ENCODE assay signal across 31 mouse cellular contexts in the genomic region with DNA sequence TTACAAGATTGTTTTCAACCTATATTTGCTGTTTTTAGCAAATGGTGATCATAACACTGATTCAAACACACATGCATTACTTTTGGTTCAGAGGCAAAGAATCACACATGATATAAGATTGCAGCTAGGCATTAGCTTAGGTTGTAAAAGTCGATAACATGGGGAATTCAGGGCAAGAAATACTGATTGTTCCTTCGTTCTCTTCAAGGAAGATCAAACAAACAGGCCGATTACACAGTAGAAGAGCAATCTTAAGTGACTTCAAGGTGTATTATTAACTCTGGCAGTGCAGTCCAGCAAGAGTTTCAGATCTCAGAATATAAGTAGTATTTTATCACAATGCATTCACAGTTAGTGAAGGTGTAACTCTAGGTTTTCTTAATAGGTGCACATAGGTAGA. TPM values are rescaled to one million over a fixed set of nuclear protein-coding genes. Genes with fewer than 3 reads are reported as not detected.
DNase-seq lines count a peak whose midpoint lies in the region; ATAC-seq and TF ChIP-seq lines count a peak whose summit lies in the region.
"Had no signal": no experiment of that assay in that cellular context is flagged by ENCODE, and none has a peak within 500 bp of the region (broad histone marks: within the 10 kb centered on the region; RNA-seq: fewer than 3 reads in every experiment).

No protein-coding gene starts in this region.

- H3K36me3 ChIP-seq in hindbrain, embryonic 14.5 days (replicated peaks; ENCODE audit: control insufficient read depth, insufficient read depth) = no peaks in the 10 kb centered on the region
- no peaks in the 10 kb centered on the region for H3K36me3 ChIP-seq in hindbrain, postnatal 0 days (ENCODE audit: insufficient read depth, low read length)
- no peaks in the 10 kb centered on the region for H3K36me3 ChIP-seq in midbrain, embryonic 15.5 days (replicated peaks)
- no peaks in the 10 kb centered on the region for H3K36me3 ChIP-seq in midbrain, embryonic 13.5 days
- no peaks in the 10 kb centered on the region for H3K36me3 ChIP-seq in intestine, postnatal 0 days (ENCODE audit: control insufficient read depth, insufficient read depth)
- H3K36me3 ChIP-seq in kidney, adult 2 months (ENCODE audit: control insufficient read depth, insufficient read depth, low read length) = no peaks in the 10 kb centered on the region
- H3K36me3 ChIP-seq: embryonic facial prominence, embryonic 10.5 days; embryonic facial prominence, embryonic 13.5 days; heart, embryonic 10.5 days; heart, embryonic 13.5 days; hindbrain, embryonic 15.5 days had no signal

- no peak for TF ChIP-seq CTCF in hindbrain, postnatal 0 days (IDR thresholded peaks at IDR 0.05; ENCODE audit: low read depth)
- TF ChIP-seq CTCF in intestine, postnatal 0 days (IDR thresholded peaks at IDR 0.05; ENCODE audit: low read depth) = no peak
- no peak for TF ChIP-seq CTCF in kidney, adult 2 months (conservative IDR thresholded peaks at IDR 0.05; ENCODE audit: insufficient read depth, insufficient read length, low read depth, low read length)

- no peaks in the 10 kb centered on the region for H3K27me3 ChIP-seq in hindbrain, embryonic 14.5 days (ENCODE audit: control insufficient read depth, insufficient read depth, low read length)
- no peaks in the 10 kb centered on the region for H3K27me3 ChIP-seq in hindbrain, postnatal 0 days (ENCODE audit: insufficient read depth, low read length)
- no peaks in the 10 kb centered on the region for H3K27me3 ChIP-seq in midbrain, embryonic 15.5 days (replicated peaks)
- no peaks in the 10 kb centered on the region for H3K27me3 ChIP-seq in midbrain, embryonic 13.5 days
- H3K27me3 ChIP-seq in intestine, postnatal 0 days (replicated peaks; ENCODE audit: control insufficient read depth, insufficient read depth, low read length) = no peaks in the 10 kb centered on the region
- no peaks in the 10 kb centered on the region for H3K27me3 ChIP-seq in kidney, adult 2 months (replicated peaks; ENCODE audit: control insufficient read depth, insufficient read depth, low read length)
- H3K27me3 ChIP-seq: embryonic facial prominence, embryonic 13.5 days; forebrain, embryonic 13.5 days; heart, embryonic 13.5 days; hindbrain, embryonic 15.5 days had no signal

- no peak for ATAC-seq in hindbrain, embryonic 14.5 days (ENCODE audit: low FRiP score)
- no peak for ATAC-seq in hindbrain, postnatal 0 days
- no peak for ATAC-seq in midbrain, embryonic 15.5 days (replicated peaks)
- ATAC-seq in midbrain, embryonic 13.5 days = no peak
- 0 out of 2 replicates have a peak, but pooled peaks have one; percentile 25 for ATAC-seq in intestine, postnatal 0 days
- ATAC-seq: CD4-positive, CD25-positive, alpha-beta regulatory T cell, adult 4 months; forebrain, embryonic 13.5 days; forebrain, embryonic 16.5 days; inflammation-experienced regulatory T-cells, adult 6 months had no signal

- 68% methylated on average over 3 of the region's 3 CpGs for WGBS in hindbrain, embryonic 14.5 days
- WGBS in hindbrain, postnatal 0 days = 78% methylated on average over 3 of the region's 3 CpGs
- 71% methylated on average over 3 of the region's 3 CpGs for WGBS in midbrain, embryonic 15.5 days
- 73% methylated on average over 3 of the region's 3 CpGs for WGBS in midbrain, embryonic 13.5 days
- 38% methylated on average over 3 of the region's 3 CpGs for WGBS in intestine, postnatal 0 days
- 56% methylated on average over 3 of the region's 3 CpGs for WGBS in kidney, adult 2 months

- no peak for DNase-seq in hindbrain, embryonic 14.5 days (ENCODE audit: low spot score)
- DNase-seq in hindbrain, postnatal 0 days (ENCODE audit: low spot score) = no peak
- no peak for DNase-seq in kidney, adult 2 months
- DNase-seq: adrenal gland, adult 2 months; adrenal gland, postnatal 14 days; cerebellum, adult 11 months; cerebellum, adult 2 months; cerebellum, adult 9-11 months; cerebellum, postnatal 36 days; embryo, embryonic 11 days; gastrocnemius, postnatal 10 days; gastrocnemius, postnatal 36 days; heart, adult 2 months; heart, postnatal 14 days; heart, postnatal 4 days had no signal

- no peak for TF ChIP-seq POLR2A in kidney, adult 2 months (IDR thresholded peaks at IDR 0.05; ENCODE audit: low read depth, low read length)

- H3K4me3 ChIP-seq in hindbrain, embryonic 14.5 days (replicated peaks; ENCODE audit: low read length) = no peak overlapping the region
- no peak overlapping the region for H3K4me3 ChIP-seq in hindbrain, postnatal 0 days (ENCODE audit: low read length)
- no peak overlapping the region for H3K4me3 ChIP-seq in midbrain, embryonic 15.5 days
- H3K4me3 ChIP-seq in midbrain, embryonic 13.5 days (replicated peaks) = no peak overlapping the region
- H3K4me3 ChIP-seq in intestine, postnatal 0 days (ENCODE audit: low read depth, low read length) = no peak overlapping the region
- H3K4me3 ChIP-seq in kidney, adult 2 months (ENCODE audit: insufficient read depth, low read depth, low read length) = no peak overlapping the region
- H3K4me3 ChIP-seq: embryonic facial prominence, embryonic 10.5 days; embryonic facial prominence, embryonic 13.5 days; erythroblast, embryonic 14.5 days; forebrain, embryonic 13.5 days; heart, adult 2 months; heart, embryonic 10.5 days; heart, embryonic 13.5 days; hindbrain, embryonic 15.5 days had no signal

- peak overlapping the region; percentile 39; the same call in 1 of the 2 replicates for H3K9ac ChIP-seq in hindbrain, embryonic 14.5 days
- no peak overlapping the region for H3K9ac ChIP-seq in hindbrain, postnatal 0 days (replicated peaks; ENCODE audit: low read length)
- no peak overlapping the region for H3K9ac ChIP-seq in midbrain, embryonic 15.5 days
- no peak overlapping the region for H3K9ac ChIP-seq in midbrain, embryonic 13.5 days (replicated peaks)
- no peak overlapping the region for H3K9ac ChIP-seq in intestine, postnatal 0 days (ENCODE audit: low read depth, low read length)
- H3K9ac ChIP-seq: embryonic facial prominence, embryonic 13.5 days; forebrain, embryonic 13.5 days; heart, embryonic 13.5 days; hindbrain, embryonic 15.5 days had no signal

- H3K4me2 ChIP-seq in hindbrain, embryonic 14.5 days (replicated peaks) = no peak overlapping the region
- no peak overlapping the region for H3K4me2 ChIP-seq in hindbrain, postnatal 0 days (ENCODE audit: low read depth, low read length)
- H3K4me2 ChIP-seq in midbrain, embryonic 15.5 days = no peak overlapping the region
- H3K4me2 ChIP-seq in midbrain, embryonic 13.5 days (replicated peaks) = no peak overlapping the region
- no peak overlapping the region for H3K4me2 ChIP-seq in intestine, postnatal 0 days (replicated peaks; ENCODE audit: low read depth)
- H3K4me2 ChIP-seq: embryonic facial prominence, embryonic 13.5 days; forebrain, embryonic 13.5 days; heart, embryonic 13.5 days; hindbrain, embryonic 15.5 days had no signal

- H3K4me1 ChIP-seq in hindbrain, embryonic 14.5 days (replicated peaks; ENCODE audit: control insufficient read depth, insufficient read depth, low read length) = peaks cover 13% of the 10 kb centered on the region
- H3K4me1 ChIP-seq in hindbrain, postnatal 0 days (ENCODE audit: insufficient read depth, low read length) = no peaks in the 10 kb centered on the region; the same call in 1 of the 2 replicates
- H3K4me1 ChIP-seq in midbrain, embryonic 15.5 days = peaks cover 11% of the 10 kb centered on the region
- peaks cover 11% of the 10 kb centered on the region for H3K4me1 ChIP-seq in midbrain, embryonic 13.5 days (replicated peaks)
- H3K4me1 ChIP-seq in intestine, postnatal 0 days (replicated peaks; ENCODE audit: control insufficient read depth, insufficient read depth, low read length) = no peaks in the 10 kb centered on the region
- no peaks in the 10 kb centered on the region for H3K4me1 ChIP-seq in kidney, adult 2 months (ENCODE audit: control insufficient read depth, insufficient read depth, low read length)
- H3K4me1 ChIP-seq: heart, embryonic 13.5 days had no signal

- no peak overlapping the region; the same call in 1 of the 2 replicates for H3K27ac ChIP-seq in hindbrain, embryonic 14.5 days
- H3K27ac ChIP-seq in hindbrain, postnatal 0 days = no peak overlapping the region
- peak overlapping the region; percentile 15; the same call in 1 of the 2 replicates for H3K27ac ChIP-seq in midbrain, embryonic 15.5 days
- no peak overlapping the region for H3K27ac ChIP-seq in midbrain, embryonic 13.5 days
- no peak overlapping the region for H3K27ac ChIP-seq in intestine, postnatal 0 days (ENCODE audit: low read depth, low read length)
- no peak overlapping the region for H3K27ac ChIP-seq in kidney, adult 2 months (ENCODE audit: insufficient read depth, low read depth, low read length)
- H3K27ac ChIP-seq: embryonic facial prominence, embryonic 10.5 days; embryonic facial prominence, embryonic 13.5 days; forebrain, embryonic 13.5 days; heart, adult 2 months; heart, embryonic 10.5 days; heart, embryonic 13.5 days; hindbrain, embryonic 15.5 days had no signal

- no peaks in the 10 kb centered on the region for H3K9me3 ChIP-seq in hindbrain, embryonic 14.5 days (ENCODE audit: control insufficient read depth, low read length)
- H3K9me3 ChIP-seq in hindbrain, postnatal 0 days (ENCODE audit: low read length) = no peaks in the 10 kb centered on the region
- no peaks in the 10 kb centered on the region for H3K9me3 ChIP-seq in midbrain, embryonic 15.5 days
- no peaks in the 10 kb centered on the region for H3K9me3 ChIP-seq in midbrain, embryonic 13.5 days
- no peaks in the 10 kb centered on the region for H3K9me3 ChIP-seq in intestine, postnatal 0 days (ENCODE audit: control insufficient read depth)
- H3K9me3 ChIP-seq: embryonic facial prominence, embryonic 10.5 days; embryonic facial prominence, embryonic 13.5 days; forebrain, embryonic 13.5 days; heart, embryonic 10.5 days; heart, embryonic 13.5 days; hindbrain, embryonic 15.5 days had no signal

RNA-seq across cellular contexts. Expression of gene Lrrc66, which starts 45.2 kb away (rescaled TPM):
- polyA plus RNA-seq in hindbrain, embryonic 14.5 days (2014; fragmentation: Nextera tagmentation; extraction: Ambion mirVana) = not detected in 2 replicates
- total RNA-seq in hindbrain, postnatal 0 days (2014; rRNA removed) = not detected in 2 replicates
- polyA plus RNA-seq in hindbrain, postnatal 0 days (2015; fragmentation: Nextera tagmentation; extraction: Ambion mirVana) = not detected in 2 replicates
- not detected in 2 replicates for polyA plus RNA-seq in midbrain, embryonic 15.5 days (2015; fragmentation: Nextera tagmentation; extraction: Ambion mirVana)
- polyA plus RNA-seq in midbrain, embryonic 13.5 days (2015; fragmentation: Nextera tagmentation; extraction: Ambion mirVana) = not detected in 2 replicates
- 14.6 and 15.3 TPM in 2 replicates for polyA plus RNA-seq in intestine, postnatal 0 days (2015; fragmentation: Nextera tagmentation; extraction: Ambion mirVana)
- 8.0 and 9.5 TPM in 2 replicates for polyA plus RNA-seq in kidney, adult 2 months (2012; rRNA removed)
- total RNA-seq: adrenal gland, adult 2 months; adrenal gland, postnatal 14 days; gastrocnemius, adult 18-20 months; gastrocnemius, postnatal 10 days; gastrocnemius, postnatal 36 days; heart, adult 2 months had no signal
- polyA plus RNA-seq: adrenal gland, adult 2 months; C2C12; cerebellum, adult 2 months; cortical plate, adult 2 months; embryonic facial prominence, embryonic 13.5 days; erythroblast, embryonic 14.5 days; forebrain, embryonic 13.5 days; forebrain, embryonic 16.5 days; hindbrain, embryonic 15.5 days had no signal
